Mouse (Mus musculus): ENCODE results near the gene Scyl1.

- TF ChIP-seq CTCF (IDR thresholded peaks at IDR 0.05; ENCODE audit: low read depth) (no peak; the same call in 1 of the 2 replicates), EP300 (optimal IDR thresholded peaks at IDR 0.05) (no peak)
These were observed 13.8 kb upstream of the Scyl1 start for GRCm38 (mm10) chr19:5784958-5785577.

Data from stomach, postnatal 0 days (tissue).